ENCODE assay signal across 34 mouse cellular contexts in the genomic region with DNA sequence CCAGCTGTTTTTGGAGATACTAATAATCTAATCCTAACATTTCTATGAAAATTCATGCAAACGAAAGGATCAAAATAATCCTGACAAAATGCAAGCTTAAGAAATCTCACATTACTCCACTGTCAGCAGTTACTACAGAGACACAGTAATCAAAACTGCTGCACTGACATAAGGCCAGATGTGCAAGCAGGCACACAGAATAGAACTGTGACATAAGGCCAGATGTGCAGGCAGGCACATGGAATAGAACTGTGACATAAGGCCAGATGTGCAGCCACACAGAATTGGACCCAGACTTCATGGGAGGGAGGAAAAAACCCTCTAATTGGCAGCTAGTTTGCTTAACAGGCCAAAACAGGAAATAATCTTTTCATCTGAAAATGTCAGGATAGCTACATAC. TPM values are rescaled to one million over a fixed set of nuclear protein-coding genes. Genes with fewer than 3 reads are reported as not detected.
A peak's percentile ranks its signal among the peaks of the same experiment; 100 is the strongest.
DNase-seq lines count a peak whose midpoint lies in the region; ATAC-seq and TF ChIP-seq lines count a peak whose summit lies in the region.
"Had no signal": no experiment of that assay in that cellular context is flagged by ENCODE, and none has a peak within 500 bp of the region (broad histone marks: within the 10 kb centered on the region; RNA-seq: fewer than 3 reads in every experiment).

No protein-coding gene starts in this region.

- no peak overlapping the region for H3K4me2 ChIP-seq in embryonic facial prominence, embryonic 11.5 days (ENCODE audit: low read depth, low read length)
- no peak overlapping the region for H3K4me2 ChIP-seq in forebrain, embryonic 16.5 days (ENCODE audit: low read length)
- H3K4me2 ChIP-seq: embryonic facial prominence, embryonic 12.5 days; heart, embryonic 13.5 days; hindbrain, embryonic 14.5 days had no signal

- no peaks in the 10 kb centered on the region for H3K36me3 ChIP-seq in embryonic facial prominence, embryonic 11.5 days (replicated peaks; ENCODE audit: control insufficient read depth, insufficient read depth, low read depth, low read length)
- no peaks in the 10 kb centered on the region for H3K36me3 ChIP-seq in embryonic facial prominence, embryonic 10.5 days (replicated peaks)
- H3K36me3 ChIP-seq in forebrain, embryonic 16.5 days (ENCODE audit: control insufficient read depth, insufficient read depth), result no peaks in the 10 kb centered on the region
- H3K36me3 ChIP-seq in forebrain, embryonic 10.5 days (replicated peaks), result no peaks in the 10 kb centered on the region
- H3K36me3 ChIP-seq: embryonic facial prominence, embryonic 12.5 days; G1E; heart, embryonic 10.5 days; heart, embryonic 13.5 days had no signal

- H3K9me3 ChIP-seq in embryonic facial prominence, embryonic 11.5 days (replicated peaks; ENCODE audit: control insufficient read depth, low read length), result no peaks in the 10 kb centered on the region
- no peaks in the 10 kb centered on the region for H3K9me3 ChIP-seq in embryonic facial prominence, embryonic 10.5 days
- no peaks in the 10 kb centered on the region for H3K9me3 ChIP-seq in forebrain, embryonic 16.5 days (ENCODE audit: control insufficient read depth, low read length)
- H3K9me3 ChIP-seq in forebrain, embryonic 10.5 days, result no peaks in the 10 kb centered on the region
- H3K9me3 ChIP-seq: embryonic facial prominence, embryonic 12.5 days; G1E; heart, embryonic 10.5 days; heart, embryonic 13.5 days had no signal

- WGBS in embryonic facial prominence, embryonic 11.5 days, result 67% methylated on average over 1 of the region's 1 CpGs
- 71% methylated on average over 1 of the region's 1 CpGs for WGBS in embryonic facial prominence, embryonic 10.5 days
- 81% methylated on average over 1 of the region's 1 CpGs for WGBS in forebrain, embryonic 16.5 days
- 85% methylated on average over 1 of the region's 1 CpGs for WGBS in forebrain, embryonic 10.5 days

- no peak overlapping the region for H3K4me3 ChIP-seq in embryonic facial prominence, embryonic 11.5 days (ENCODE audit: low read depth, low read length)
- no peak overlapping the region for H3K4me3 ChIP-seq in embryonic facial prominence, embryonic 10.5 days
- no peak overlapping the region for H3K4me3 ChIP-seq in forebrain, embryonic 16.5 days (replicated peaks; ENCODE audit: low read length)
- H3K4me3 ChIP-seq in forebrain, embryonic 10.5 days, result no peak overlapping the region
- H3K4me3 ChIP-seq: embryonic facial prominence, embryonic 12.5 days; erythroblast, embryonic 14.5 days; heart, adult 2 months; heart, embryonic 10.5 days; heart, embryonic 13.5 days had no signal

- DNase-seq in embryonic facial prominence, embryonic 11.5 days (ENCODE audit: low spot score), result peak; percentile 23
- no peak for DNase-seq in embryonic facial prominence, embryonic 10.5 days (ENCODE audit: low spot score)
- no peak for DNase-seq in forebrain, embryonic 10.5 days (ENCODE audit: extremely low spot score, low spot score)
- DNase-seq in brain, embryonic 14.5 days (ENCODE audit: low read depth), result peak; percentile 38
- DNase-seq: adrenal gland, adult 2 months; adrenal gland, postnatal 14 days; B cell, adult 2 months; cerebellum, adult 11-12 months; cerebellum, adult 8-10 months; cerebellum, postnatal 10 days; cerebellum, postnatal 36 days; embryo, embryonic 11 days; gastrocnemius, postnatal 10 days; gastrocnemius, postnatal 36 days; heart, adult 2 months; heart, postnatal 14 days; heart, postnatal 4 days; kidney, adult 18-20 months; kidney, adult 9 months had no signal

- no peak for TF ChIP-seq POLR2A in brain, embryonic 14.5 days (IDR thresholded peaks at IDR 0.05; ENCODE audit: borderline replicate concordance, extremely low read depth, insufficient read depth, insufficient read length, poor library complexity, severe bottlenecking)

- H3K27me3 ChIP-seq in embryonic facial prominence, embryonic 11.5 days (ENCODE audit: control insufficient read depth, insufficient read depth, low read length), result no peaks in the 10 kb centered on the region
- no peaks in the 10 kb centered on the region for H3K27me3 ChIP-seq in embryonic facial prominence, embryonic 10.5 days (replicated peaks; ENCODE audit: low read depth, poor library complexity, severe bottlenecking)
- no peaks in the 10 kb centered on the region for H3K27me3 ChIP-seq in forebrain, embryonic 16.5 days (replicated peaks; ENCODE audit: control insufficient read depth, insufficient read depth, low read length)
- H3K27me3 ChIP-seq in forebrain, embryonic 10.5 days (ENCODE audit: poor library complexity, severe bottlenecking), result no peaks in the 10 kb centered on the region
- H3K27me3 ChIP-seq: CH12.LX; embryonic facial prominence, embryonic 12.5 days; heart, embryonic 13.5 days; Patski had no signal

- no peaks in the 10 kb centered on the region for H3K4me1 ChIP-seq in embryonic facial prominence, embryonic 11.5 days (ENCODE audit: control insufficient read depth, insufficient read depth, low read length)
- H3K4me1 ChIP-seq in embryonic facial prominence, embryonic 10.5 days, result no peaks in the 10 kb centered on the region
- no peaks in the 10 kb centered on the region for H3K4me1 ChIP-seq in forebrain, embryonic 16.5 days (replicated peaks; ENCODE audit: control insufficient read depth, insufficient read depth, low read length)
- no peaks in the 10 kb centered on the region for H3K4me1 ChIP-seq in forebrain, embryonic 10.5 days
- H3K4me1 ChIP-seq: embryonic facial prominence, embryonic 12.5 days; heart, embryonic 10.5 days; heart, embryonic 13.5 days had no signal

- TF ChIP-seq CTCF in brain, embryonic 14.5 days (IDR thresholded peaks at IDR 0.05; ENCODE audit: borderline replicate concordance, extremely low read depth, insufficient read depth, insufficient read length), result no peak

- no peak overlapping the region for H3K9ac ChIP-seq in embryonic facial prominence, embryonic 11.5 days (replicated peaks; ENCODE audit: low read length)
- H3K9ac ChIP-seq in forebrain, embryonic 16.5 days (replicated peaks; ENCODE audit: low read depth, low read length), result no peak overlapping the region
- H3K9ac ChIP-seq: embryonic facial prominence, embryonic 12.5 days; heart, embryonic 13.5 days; hindbrain, embryonic 14.5 days had no signal

- ATAC-seq in embryonic facial prominence, embryonic 11.5 days (replicated peaks; ENCODE audit: insufficient number of reproducible peaks, low FRiP score, low TSS enrichment, low read depth), result no peak
- ATAC-seq in forebrain, embryonic 16.5 days, result peak; percentile 71; the same call in 1 of the 2 replicates
- no peak for ATAC-seq in erythroid progenitor cell, adult 5-6 weeks (replicated peaks; ENCODE audit: low FRiP score, poor library complexity, severe bottlenecking)
- ATAC-seq: hindbrain, postnatal 0 days; inflammation-experienced regulatory T-cells, adult 6 months; intestine, embryonic 16.5 days; Patski had no signal

- H3K27ac ChIP-seq in embryonic facial prominence, embryonic 11.5 days (replicated peaks; ENCODE audit: low read depth, low read length), result no peak overlapping the region
- H3K27ac ChIP-seq in embryonic facial prominence, embryonic 10.5 days (replicated peaks), result no peak overlapping the region
- H3K27ac ChIP-seq in forebrain, embryonic 16.5 days (ENCODE audit: low read length), result no peak overlapping the region
- H3K27ac ChIP-seq in forebrain, embryonic 10.5 days, result no peak overlapping the region
- H3K27ac ChIP-seq: embryonic facial prominence, embryonic 12.5 days; heart, adult 2 months; heart, embryonic 10.5 days; heart, embryonic 13.5 days; hindbrain, embryonic 14.5 days; hindbrain, postnatal 0 days had no signal

RNA-seq across cellular contexts. Expression of gene Tac1, which starts 16.5 kb away (rescaled TPM):
- 9.8 and 13.6 TPM in 2 replicates for polyA plus RNA-seq in embryonic facial prominence, embryonic 11.5 days (2014; fragmentation: Nextera tagmentation; extraction: Ambion mirVana)
- 1.9 and 2.0 TPM in 2 replicates for polyA plus RNA-seq in embryonic facial prominence, embryonic 10.5 days (2016; fragmentation: Nextera tagmentation; extraction: Ambion mirVana)
- 70.2 and 87.9 TPM in 2 replicates for polyA plus RNA-seq in forebrain, embryonic 16.5 days (2015; fragmentation: Nextera tagmentation; extraction: Ambion mirVana)
- 1.1 and 2.2 TPM in 2 replicates for polyA plus RNA-seq in forebrain, embryonic 10.5 days (2016; fragmentation: Nextera tagmentation; extraction: Ambion mirVana)
- 36.9 and 44.2 TPM in 2 replicates for polyA plus RNA-seq in brain, embryonic 14.5 days (2012; rRNA removed)
- total RNA-seq in erythroid progenitor cell, adult 5-6 weeks (2015; ENCODE audit: low replicate concordance), result not detected in 2 replicates
- not detected in 2 replicates for total RNA-seq in erythroid progenitor cell, adult 5-6 weeks (2017; ENCODE audit: low replicate concordance)
- total RNA-seq: adrenal gland, adult 2 months; adrenal gland, postnatal 14 days; CH12.LX; G1E; gastrocnemius, adult 18-20 months; gastrocnemius, postnatal 36 days; granulocyte monocyte progenitor cell, adult 5-6 weeks; heart, postnatal 14 days; heart, postnatal 4 days had no signal
- polyA plus RNA-seq: adrenal gland, adult 2 months; erythroblast, embryonic 14.5 days; G1E; heart, embryonic 10.5 days; inflammation-experienced regulatory T-cells, adult 6 months; Patski had no signal

Comparison
In these comparisons a context has a peak if more than half of its experiments do, and no peak if none do; other contexts are left out.
1. DNase-seq: peak in embryonic facial prominence, embryonic 11.5 days (single experiment) and brain, embryonic 14.5 days (single experiment); none in embryonic facial prominence, embryonic 10.5 days (single experiment) and forebrain, embryonic 10.5 days (single experiment).